Mouse (Mus musculus) neural tube, embryonic 14.5 days (tissue): Measurements from ENCODE around the gene Gm6096. TPM values are rescaled to one million over a fixed set of nuclear protein-coding genes. Genes with fewer than 3 reads are reported as not detected.

Source experiments
- ATAC-seq: fragments of 200-750 bp; cut with Nextera tagmentation; 2 replicates; pipeline ENCODE4 v1.8.0; 2017; ENCODE audit warnings: low read depth, mild to moderate bottlenecking, moderate TSS enrichment, moderate library complexity
- H3K27ac ChIP-seq: fragments of 300-500 bp; sonication (generic); 2 replicates; pipeline ENCODE4 v1.5.1; 2014; ENCODE audit warnings: low read depth, mild to moderate bottlenecking, control low read depth, low read length, moderate library complexity, mixed read lengths
- H3K27me3 ChIP-seq: fragments of 300-500 bp; sonication (generic); 2 replicates; pipeline ENCODE4 v1.6.1; 2014; ENCODE audit warnings: low read length; ENCODE audit not compliant: control insufficient read depth, insufficient read depth
- H3K36me3 ChIP-seq: fragments of 300-500 bp; sonication (generic); 2 replicates; pipeline ENCODE4 v1.6.1; 2014; ENCODE audit warnings: low read length, mixed read lengths; ENCODE audit not compliant: control insufficient read depth, insufficient read depth
- H3K4me1 ChIP-seq: fragments of 300-500 bp; sonication (generic); 2 replicates; pipeline ENCODE4 v1.6.1; 2014; ENCODE audit warnings: low read length; ENCODE audit not compliant: control insufficient read depth, insufficient read depth
- H3K4me2 ChIP-seq: fragments of 300-500 bp; sonication (generic); 2 replicates; pipeline ENCODE4 v1.6.1; 2014; ENCODE audit warnings: mild to moderate bottlenecking, low read depth, low read length, control low read depth
- H3K4me3 ChIP-seq: fragments of 300-500 bp; sonication (generic); 2 replicates; pipeline ENCODE4 v1.5.1; 2014; ENCODE audit warnings: low read depth, low read length, control low read depth, mixed read lengths
- H3K9ac ChIP-seq: fragments of 300-500 bp; sonication (generic); replicated peaks from 2 replicates; pipeline ENCODE4 v1.6.1; 2014; ENCODE audit warnings: low read depth, mild to moderate bottlenecking, control low read depth, low read length, mixed read lengths
- H3K9me3 ChIP-seq: fragments of 300-500 bp; sonication (generic); 2 replicates; pipeline ENCODE4 v1.6.1; 2016; ENCODE audit warnings: low read length; ENCODE audit not compliant: control insufficient read depth
- WGBS: fragments of 180-500 bp; shearing (Covaris S2); extraction: QIAGEN DNeasy Blood & Tissue Kit; methylation state at CpG from one replicate; pipeline ENCODE4 v1.1.7; 2014; 5-methylcytosine and 5-hydroxymethylcytosine counted together
- polyA plus RNA-seq: library from polyadenylated mRNA; unstranded; fragments of >200 nt; fragmentation: Nextera tagmentation; extraction: Ambion mirVana; gene quantifications from 2 replicates; pipeline ENCODE4 v1.2.1, GENCODE M21; 2014

The Gm6096 gene
- polyA plus RNA-seq, 1 experiment from 2014 or later: not detected

DNA sequence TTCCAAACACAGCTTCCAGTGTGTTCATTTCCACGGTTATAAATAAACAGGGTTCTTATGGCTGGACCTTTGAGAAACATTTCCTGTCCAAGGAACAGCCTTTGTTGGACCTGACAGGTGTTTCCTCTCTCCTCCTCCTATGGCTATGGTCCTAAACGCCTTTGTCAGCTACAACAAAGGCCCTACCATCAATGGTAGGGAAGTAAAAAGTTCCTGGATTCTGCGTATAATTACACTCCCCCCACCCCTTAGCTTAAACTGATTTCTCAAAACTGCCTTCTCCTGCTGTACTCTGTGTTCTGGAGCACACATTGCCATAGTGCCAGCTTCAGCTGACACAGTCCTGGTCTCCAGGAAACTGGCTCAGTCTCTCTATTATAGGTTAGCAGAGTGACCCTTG is 4.3 kb downstream of the Gm6096 start:
- Histone ChIP-seq H3K9ac (no peak overlapping the region), H3K4me1 (no peaks in the 10 kb centered on the region), H3K36me3 (peaks cover 39% of the 10 kb centered on the region), H3K27me3 (no peaks in the 10 kb centered on the region), H3K27ac (no peak overlapping the region), H3K4me3 (no peak overlapping the region), H3K4me2 (no peak overlapping the region), H3K9me3 (no peaks in the 10 kb centered on the region)
- ATAC-seq: no peak
- 61% methylated on average over 3 of the region's 3 CpGs for WGBS

DNA sequence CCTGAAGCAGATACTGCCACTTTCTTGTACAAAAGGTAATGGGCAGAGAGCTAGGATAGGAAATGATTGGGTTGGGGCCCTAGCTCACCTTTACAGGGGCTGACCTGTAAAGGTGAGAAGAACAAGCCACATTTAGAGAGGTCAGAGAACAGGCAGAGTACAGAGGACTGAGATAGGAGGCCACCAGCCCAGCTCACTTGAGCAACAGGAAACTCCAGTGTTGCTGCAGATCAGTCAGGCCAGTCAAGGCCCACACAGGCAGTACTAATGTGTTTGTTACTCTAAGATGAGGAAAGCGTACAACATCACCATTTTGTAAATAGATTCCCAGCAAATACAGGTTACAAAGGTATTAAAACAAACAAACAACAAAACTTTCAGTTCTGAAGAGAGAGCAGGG is 5.1 kb downstream of the Gm6096 start:
- Histone ChIP-seq H3K27me3 (no peaks in the 10 kb centered on the region), H3K4me1 (no peaks in the 10 kb centered on the region), H3K36me3 (peaks cover 42% of the 10 kb centered on the region), H3K4me2 (no peak overlapping the region), H3K9me3 (no peaks in the 10 kb centered on the region), H3K4me3 (no peak overlapping the region), H3K27ac (no peak overlapping the region), H3K9ac (no peak overlapping the region)
- 100% methylated on average over 1 of the region's 1 CpGs for WGBS
- no peak for ATAC-seq

DNA sequence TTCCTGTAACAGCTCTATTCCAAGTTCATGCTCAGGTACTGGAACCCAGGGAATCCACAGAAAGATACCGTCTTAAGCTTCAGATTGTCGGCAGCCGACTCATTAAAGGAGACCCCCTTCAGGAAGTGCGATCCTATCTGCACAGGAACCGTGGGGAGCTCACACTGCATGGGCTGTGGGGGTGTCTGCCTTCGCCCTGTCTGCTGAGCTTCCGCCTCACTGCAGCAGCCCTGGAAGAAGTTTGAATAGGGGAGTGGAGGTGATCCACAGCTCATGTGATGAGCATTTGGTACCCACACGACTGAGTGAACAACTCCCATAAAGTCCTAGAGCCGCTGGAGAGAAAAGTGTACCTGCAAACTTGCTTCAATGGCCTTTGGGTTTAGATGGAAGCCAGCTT is 6.4 kb downstream of the Gm6096 start:
- Histone ChIP-seq H3K27me3 (no peaks in the 10 kb centered on the region), H3K4me2 (no peak overlapping the region), H3K9me3 (no peaks in the 10 kb centered on the region), H3K36me3 (peaks cover 43% of the 10 kb centered on the region), H3K27ac (no peak overlapping the region), H3K9ac (no peak overlapping the region), H3K4me1 (no peaks in the 10 kb centered on the region), H3K4me3 (no peak overlapping the region)
- ATAC-seq: no peak
- WGBS: 90% methylated on average over 9 of the region's 9 CpGs

DNA sequence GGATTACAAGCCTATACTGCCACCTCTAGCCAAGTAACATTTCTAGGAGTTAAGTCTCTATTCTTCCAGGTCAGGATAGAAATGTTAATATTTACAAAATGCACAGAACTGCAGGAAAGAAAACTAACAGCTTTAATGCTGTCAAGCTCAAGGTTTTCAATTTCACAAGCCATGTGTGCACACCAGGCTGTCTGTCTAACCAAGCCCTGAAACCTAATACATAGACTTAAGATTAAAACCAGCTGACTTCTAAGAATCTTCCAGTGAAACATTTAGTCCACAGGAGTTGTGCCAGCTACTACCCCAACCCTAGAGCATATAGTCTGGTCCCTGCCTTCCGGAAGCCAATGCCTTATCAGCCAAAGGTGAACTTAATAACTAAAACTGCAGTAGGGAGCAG is 7.6 kb downstream of the Gm6096 start:
- Histone ChIP-seq H3K4me1 (no peaks in the 10 kb centered on the region), H3K27me3 (no peaks in the 10 kb centered on the region), H3K27ac (no peak overlapping the region), H3K4me3 (no peak overlapping the region), H3K36me3 (peaks cover 40% of the 10 kb centered on the region), H3K9ac (no peak overlapping the region), H3K9me3 (no peaks in the 10 kb centered on the region), H3K4me2 (no peak overlapping the region)
- WGBS: 88% methylated on average over 1 of the region's 1 CpGs
- no peak for ATAC-seq

GRCm38 (mm10) chr7:34263437-34263836 is 12.6 kb downstream of the Gm6096 start:
- H3K4me3 ChIP-seq: no peak overlapping the region
- H3K27me3 ChIP-seq: no peaks in the 10 kb centered on the region
- H3K9ac ChIP-seq: no peak overlapping the region
- no peaks in the 10 kb centered on the region for H3K9me3 ChIP-seq
- H3K4me1 ChIP-seq: peaks cover 3% of the 10 kb centered on the region; the same call in 1 of the 2 replicates
- 94% methylated on average over 5 of the region's 5 CpGs for WGBS
- H3K36me3 ChIP-seq: 0 out of 2 replicates have a peak, but pooled peaks cover 4% of the 10 kb centered on the region
- no peak for ATAC-seq
- H3K4me2 ChIP-seq: no peak overlapping the region
- H3K27ac ChIP-seq: no peak overlapping the region

- no peak overlapping the region for H3K9ac ChIP-seq
- 64% methylated on average over 5 of the region's 5 CpGs for WGBS
- ATAC-seq: no peak
Observed at GRCm38 (mm10) chr7:34265876-34266346, 15.1 kb downstream of the Gm6096 start.

GRCm38 (mm10) chr7:34266421-34266820 is 15.6 kb downstream of the Gm6096 start:
- no peaks in the 10 kb centered on the region for H3K36me3 ChIP-seq
- H3K9me3 ChIP-seq: no peaks in the 10 kb centered on the region
- ATAC-seq: no peak
- H3K27me3 ChIP-seq: no peaks in the 10 kb centered on the region
- peaks cover 3% of the 10 kb centered on the region; the same call in 1 of the 2 replicates for H3K4me1 ChIP-seq
- H3K4me3 ChIP-seq: no peak overlapping the region
- no peak overlapping the region for H3K27ac ChIP-seq
- no peak overlapping the region for H3K4me2 ChIP-seq
- H3K9ac ChIP-seq: no peak overlapping the region

More at GRCm38 (mm10) chr7:34265876-34266346, 15.1 kb downstream of the Gm6096 start:
- Histone ChIP-seq H3K9me3 (no peaks in the 10 kb centered on the region), H3K4me2 (no peak overlapping the region), H3K36me3 (0 out of 2 replicates have a peak, but pooled peaks cover 1% of the 10 kb centered on the region), H3K27me3 (no peaks in the 10 kb centered on the region), H3K4me1 (peaks cover 3% of the 10 kb centered on the region; the same call in 1 of the 2 replicates), H3K27ac (no peak overlapping the region), H3K4me3 (no peak overlapping the region)

DNA sequence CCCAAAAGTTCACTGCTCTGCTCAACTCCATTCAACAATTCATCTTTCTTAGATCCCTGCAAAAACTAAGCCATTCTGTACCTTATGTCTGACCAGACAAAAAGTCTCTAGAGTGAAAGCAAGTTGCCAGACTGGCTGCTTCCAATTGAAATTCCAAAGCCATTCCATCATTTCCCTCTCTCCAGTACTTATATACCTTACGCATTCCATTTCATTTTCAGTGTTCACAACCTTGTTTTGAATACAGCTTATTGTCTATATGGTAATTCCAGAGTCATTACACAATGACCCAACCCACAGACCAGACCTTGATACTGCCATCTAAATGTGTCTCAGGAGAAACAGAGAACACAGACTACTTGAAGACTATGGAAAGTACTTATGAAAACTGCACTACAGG is 17.6 kb downstream of the Gm6096 start:
- H3K9me3 ChIP-seq: no peaks in the 10 kb centered on the region
- peaks cover 3% of the 10 kb centered on the region; the same call in 1 of the 2 replicates for H3K4me1 ChIP-seq
- H3K27ac ChIP-seq: no peak overlapping the region
- no peaks in the 10 kb centered on the region for H3K27me3 ChIP-seq
- ATAC-seq: no peak
- no peak overlapping the region for H3K9ac ChIP-seq
- WGBS: 89% methylated on average over 1 of the region's 1 CpGs
- H3K36me3 ChIP-seq: no peaks in the 10 kb centered on the region
- H3K4me3 ChIP-seq: no peak overlapping the region
- H3K4me2 ChIP-seq: no peak overlapping the region

- ATAC-seq: no peak
- WGBS: 73% methylated on average over 4 of the region's 4 CpGs
- no peaks in the 10 kb centered on the region for H3K9me3 ChIP-seq
Observed at GRCm38 (mm10) chr7:34272465-34272864, 21.6 kb downstream of the Gm6096 start.

More at GRCm38 (mm10) chr7:34272465-34272864, 21.6 kb downstream of the Gm6096 start:
- Histone ChIP-seq H3K4me2 (no peak overlapping the region), H3K27ac (no peak overlapping the region), H3K27me3 (no peaks in the 10 kb centered on the region), H3K4me1 (no peaks in the 10 kb centered on the region), H3K36me3 (no peaks in the 10 kb centered on the region), H3K9ac (no peak overlapping the region), H3K4me3 (no peak overlapping the region)
